Mouse (Mus musculus) myocyte (in vitro differentiated cells): ENCODE measurements around the gene Galnt18. TPM values are rescaled to one million over a fixed set of nuclear protein-coding genes. Genes with fewer than 3 reads are reported as not detected.

Source experiments
- H3K27me3 ChIP-seq: one replicate; pipeline ENCODE4 v1.6.1; 2011; ENCODE audit not compliant: control insufficient read depth, insufficient read depth, insufficient read length
- H3K36me3 ChIP-seq: one replicate; pipeline ENCODE4 v1.6.1; 2011; ENCODE audit not compliant: control insufficient read depth, insufficient read depth
- H3K4me2 ChIP-seq: one replicate; pipeline ENCODE4 v1.6.1; 2011; ENCODE audit warnings: low read depth, control low read depth
- H3K4me3 ChIP-seq: one replicate; pipeline ENCODE4 v1.5.1; 2011; ENCODE audit warnings: mild to moderate bottlenecking, control low read depth, moderate library complexity
- H3K79me2 ChIP-seq: one replicate; pipeline ENCODE4 v1.6.1; 2011; ENCODE audit not compliant: control insufficient read depth, insufficient read depth
- H3ac ChIP-seq: one replicate; pipeline ENCODE4 v1.6.1; 2011; ENCODE audit not compliant: control insufficient read depth, insufficient read length
- CEBPB ChIP-seq: IDR thresholded peaks from 2 replicates; pipeline ENCODE4 v1.6.1; 2011; ENCODE audit warnings: mild to moderate bottlenecking, moderate library complexity; ENCODE audit not compliant: poor library complexity, insufficient read depth, severe bottlenecking
- E2F4 ChIP-seq: IDR thresholded peaks from one replicate; pipeline ENCODE4 v1.6.1; 2011; ENCODE audit warnings: mild to moderate bottlenecking, control low read depth, moderate library complexity; ENCODE audit not compliant: insufficient read depth
- MAX ChIP-seq: IDR thresholded peaks from one replicate; pipeline ENCODE4 v1.6.1; 2011; ENCODE audit warnings: low read depth, mild to moderate bottlenecking, control low read depth
- MYOD1 ChIP-seq, 3 experiments: IDR thresholded peaks; one replicate each; pipeline ENCODE4 v1.6.1; 2011; ENCODE audit warnings: control low read depth in 2 of 3, low read depth in 2 of 3, mild to moderate bottlenecking in 2 of 3, moderate library complexity in 1 of 3; ENCODE audit not compliant: insufficient read length in 2 of 3, control insufficient read depth in 1 of 3
- MYOG ChIP-seq, 3 experiments: IDR thresholded peaks; one replicate each; pipeline ENCODE4 v1.6.1; 2011; ENCODE audit warnings: control low read depth in 2 of 3, low read depth in 2 of 3, mild to moderate bottlenecking in 2 of 3; ENCODE audit not compliant: insufficient read length in 2 of 3, control insufficient read depth in 1 of 3, insufficient read depth in 1 of 3
- POLR2A ChIP-seq: IDR thresholded peaks from one replicate; pipeline ENCODE4 v1.6.1; 2011; ENCODE audit warnings: low read depth, mild to moderate bottlenecking, control low read depth, moderate library complexity; ENCODE audit not compliant: insufficient read length
- POLR2AphosphoS2 ChIP-seq: IDR thresholded peaks from one replicate; pipeline ENCODE4 v1.6.1; 2011; ENCODE audit warnings: low read depth, control low read depth; ENCODE audit not compliant: insufficient read length
- REST ChIP-seq: IDR thresholded peaks from one replicate; pipeline ENCODE4 v1.6.1; 2011; ENCODE audit warnings: mild to moderate bottlenecking, control low read depth, moderate library complexity; ENCODE audit not compliant: insufficient read depth, insufficient read length
- SRF ChIP-seq: IDR thresholded peaks from one replicate; pipeline ENCODE4 v1.6.1; 2011; ENCODE audit warnings: low read depth; ENCODE audit not compliant: control insufficient read depth, insufficient read length
- TCF12 ChIP-seq: IDR thresholded peaks from one replicate; pipeline ENCODE4 v1.6.1; 2011; ENCODE audit warnings: mild to moderate bottlenecking, control low read depth; ENCODE audit not compliant: poor library complexity, insufficient read depth, severe bottlenecking
- TCF3 ChIP-seq: IDR thresholded peaks from one replicate; pipeline ENCODE4 v1.6.1; 2011; ENCODE audit warnings: low read depth, control low read depth; ENCODE audit not compliant: insufficient read length
- USF1 ChIP-seq: IDR thresholded peaks from one replicate; pipeline ENCODE4 v1.6.1; 2011; ENCODE audit warnings: low read depth, mild to moderate bottlenecking, control low read depth, moderate library complexity
- polyA plus RNA-seq: library from polyadenylated mRNA; unstranded; fragments of >200 nt; fragmentation: generic; extraction: Trizol; gene quantifications from one replicate; pipeline ENCODE4 v1.2.1, GENCODE M21; 2012; ENCODE audit warnings: missing spikeins

The Galnt18 gene
- polyA plus RNA-seq, 1 experiment, result 16.4 TPM

DNA sequence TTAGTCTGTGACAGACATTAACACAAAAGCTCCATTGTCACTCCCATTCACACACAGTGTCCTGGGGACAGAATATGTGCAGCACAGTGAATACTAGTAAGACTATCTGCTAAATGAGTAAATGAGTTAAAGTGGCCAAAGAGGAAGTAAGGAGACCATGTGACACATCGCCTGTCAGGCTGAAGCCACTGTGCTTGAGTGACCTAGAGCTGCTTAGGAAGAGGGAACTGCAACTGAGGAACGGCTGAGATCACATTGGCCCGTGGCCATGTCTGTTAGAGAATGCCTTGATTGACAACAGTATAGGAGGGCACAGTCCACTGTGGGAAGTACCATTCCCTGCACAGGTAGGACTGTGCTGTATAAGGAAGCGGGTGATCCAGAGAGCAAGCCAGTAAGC is 67.0 kb downstream of the Galnt18 start:
- Histone ChIP-seq H3K4me2 (no peak overlapping the region), H3K27me3 (no peaks in the 10 kb centered on the region), H3ac (no peak overlapping the region), H3K79me2 (no peaks in the 10 kb centered on the region), H3K4me3 (no peak overlapping the region), H3K36me3 (no peaks in the 10 kb centered on the region)
- no peak for TF ChIP-seq MYOD1 (IDR thresholded peaks at IDR 0.05; ENCODE audit: control insufficient read depth in 1 of 3, insufficient read length in 2 of 3, low read depth in 2 of 3)
- no peak for TF ChIP-seq POLR2AphosphoS2
- TF ChIP-seq REST, result no peak
- TF ChIP-seq MYOG (IDR thresholded peaks at IDR 0.05; ENCODE audit: control insufficient read depth in 1 of 3, insufficient read depth in 1 of 3, insufficient read length in 2 of 3, low read depth in 2 of 3), result no peak
- TF ChIP-seq USF1, result no peak
- no peak for TF ChIP-seq CEBPB
- no peak for TF ChIP-seq TCF12
- TF ChIP-seq E2F4, result no peak
- TF ChIP-seq MAX, result no peak
- no peak for TF ChIP-seq POLR2A
- no peak for TF ChIP-seq SRF
- TF ChIP-seq TCF3, result no peak

DNA sequence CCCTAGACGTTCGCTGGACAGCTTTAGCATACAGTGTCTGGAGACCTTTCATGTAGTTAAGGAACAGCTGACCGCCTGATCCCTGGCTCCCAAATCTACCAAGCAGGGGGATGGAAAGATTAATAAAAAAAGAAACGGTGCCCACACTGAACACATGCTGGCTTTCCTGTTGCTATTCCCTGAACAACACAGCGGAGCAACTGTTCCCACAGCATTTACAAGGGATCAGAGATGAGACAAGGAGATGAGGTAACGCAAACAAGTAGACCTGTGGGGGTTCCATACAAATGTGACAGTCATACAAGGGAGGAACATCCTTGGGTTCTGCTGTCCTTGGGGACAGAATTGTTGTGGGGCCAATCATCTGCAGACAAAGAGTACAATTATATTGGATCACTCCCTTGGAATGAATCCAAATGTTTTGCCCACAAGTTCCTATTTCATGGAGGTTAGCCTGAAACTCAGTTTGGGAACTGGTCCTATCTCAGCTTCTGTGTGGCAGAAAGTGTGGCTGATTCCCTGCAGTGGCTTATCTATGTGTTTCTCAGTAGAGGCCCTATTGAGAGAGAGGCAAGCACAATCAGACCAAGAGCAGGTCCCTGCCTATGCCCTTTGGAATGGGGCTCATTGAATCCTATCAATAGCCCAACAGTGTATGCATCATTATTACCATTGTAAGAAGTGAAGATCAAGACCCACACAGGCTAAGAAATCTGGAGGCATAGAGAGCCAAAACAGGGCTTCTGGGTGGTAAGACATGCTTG is 68.5 kb downstream of the Galnt18 start:
- H3K79me2 ChIP-seq, result no peaks in the 10 kb centered on the region
- TF ChIP-seq POLR2AphosphoS2 (no peak), MYOG (IDR thresholded peaks at IDR 0.05; ENCODE audit: control insufficient read depth in 1 of 3, insufficient read depth in 1 of 3, insufficient read length in 2 of 3, low read depth in 2 of 3) (peak in 1 of 3 experiments; percentile 58), REST (no peak), TCF3 (no peak), POLR2A (no peak), USF1 (no peak), E2F4 (no peak), MAX (no peak), CEBPB (no peak), MYOD1 (IDR thresholded peaks at IDR 0.05; ENCODE audit: control insufficient read depth in 1 of 3, insufficient read length in 2 of 3, low read depth in 2 of 3) (peak in 1 of 3 experiments; percentile 45), SRF (no peak), TCF12 (no peak)
- no peaks in the 10 kb centered on the region for H3K27me3 ChIP-seq
- H3K4me3 ChIP-seq, result no peak overlapping the region
- H3K36me3 ChIP-seq, result no peaks in the 10 kb centered on the region
- H3K4me2 ChIP-seq, result peak overlapping the region; percentile 34
- H3ac ChIP-seq, result no peak overlapping the region

GRCm38 (mm10) chr7:111710311-111710710 is 69.5 kb downstream of the Galnt18 start:
- Histone ChIP-seq H3K36me3 (no peaks in the 10 kb centered on the region), H3ac (no peak overlapping the region), H3K4me3 (no peak overlapping the region), H3K79me2 (no peaks in the 10 kb centered on the region), H3K27me3 (no peaks in the 10 kb centered on the region), H3K4me2 (peak overlapping the region; percentile 34)
- TF ChIP-seq SRF (no peak), TCF12 (no peak), POLR2AphosphoS2 (no peak), TCF3 (no peak)

- H3K4me3 ChIP-seq, result no peak overlapping the region
- no peak overlapping the region for H3ac ChIP-seq
- no peaks in the 10 kb centered on the region for H3K79me2 ChIP-seq
- TF ChIP-seq REST (no peak), MYOG (IDR thresholded peaks at IDR 0.05; ENCODE audit: control insufficient read depth in 1 of 3, insufficient read depth in 1 of 3, insufficient read length in 2 of 3, low read depth in 2 of 3) (no peak), USF1 (no peak), MAX (no peak), POLR2A (no peak), TCF12 (no peak), TCF3 (no peak), E2F4 (no peak), POLR2AphosphoS2 (no peak), CEBPB (no peak), MYOD1 (IDR thresholded peaks at IDR 0.05; ENCODE audit: control insufficient read depth in 1 of 3, insufficient read length in 2 of 3, low read depth in 2 of 3) (no peak), SRF (no peak)
- no peak overlapping the region for H3K4me2 ChIP-seq
- no peaks in the 10 kb centered on the region for H3K27me3 ChIP-seq
- H3K36me3 ChIP-seq, result no peaks in the 10 kb centered on the region
Observed at GRCm38 (mm10) chr7:111708563-111708962, 71.2 kb downstream of the Galnt18 start.

GRCm38 (mm10) chr7:111702961-111703360 is 76.8 kb downstream of the Galnt18 start:
- Histone ChIP-seq H3K27me3 (no peaks in the 10 kb centered on the region), H3K4me3 (no peak overlapping the region), H3ac (no peak overlapping the region), H3K4me2 (no peak overlapping the region), H3K79me2 (no peaks in the 10 kb centered on the region), H3K36me3 (no peaks in the 10 kb centered on the region)
- TF ChIP-seq MYOG (IDR thresholded peaks at IDR 0.05; ENCODE audit: control insufficient read depth in 1 of 3, insufficient read depth in 1 of 3, insufficient read length in 2 of 3, low read depth in 2 of 3) (no peak), TCF3 (no peak), POLR2A (no peak), E2F4 (no peak), REST (no peak), SRF (no peak)
